Mouse (Mus musculus) layer of hippocampus, adult 2 months (tissue): ENCODE measurements around the gene Nfix. TPM values are rescaled to one million over a fixed set of nuclear protein-coding genes. Genes with fewer than 3 reads are reported as not detected.
A peak's percentile ranks its signal among the peaks of the same experiment; 100 is the strongest.

Experiments
- DNase-seq, 2 experiments: peaks; one replicate each; pipeline ENCODE4 v3.0.0; 2022; ENCODE audit warnings: low spot score in 2 of 2
- H3K27ac ChIP-seq: fragments of 200-600 bp; 2 replicates; pipeline ENCODE4 v1.8.1; 2022
- H3K4me3 ChIP-seq: fragments of 200-600 bp; 2 replicates; pipeline ENCODE4 v1.8.1; 2022; ENCODE audit warnings: mild to moderate bottlenecking
- CTCF ChIP-seq: fragments of 200-600 bp; conservative IDR thresholded peaks from 2 replicates; pipeline ENCODE4 v1.8.1; 2022; ENCODE audit warnings: antibody characterized with exemption, mild to moderate bottlenecking, moderate library complexity
- total RNA-seq, 2 experiments: library from RNA; stranded (reverse); gene quantifications; 2 replicates each; pipeline ENCODE4 v1.2.3; 2021

Nfix gene
- total RNA-seq, 2 experiments from 2014 or later = 408 to 482 TPM

GRCm38 (mm10) chr8:84759126-84759525 lies 41.0 kb downstream of the Nfix start:
- peak; percentile 69 for TF ChIP-seq CTCF
- H3K4me3 ChIP-seq = no peak overlapping the region; the same call in 1 of the 2 replicates

GRCm38 (mm10) chr8:84758308-84758707 lies 41.8 kb downstream of the Nfix start:
- no peak for TF ChIP-seq CTCF
- Histone ChIP-seq H3K27ac (peak overlapping the region; percentile 99), H3K4me3 (peak overlapping the region; percentile 19; the same call in 1 of the 2 replicates)
- no peak for DNase-seq

More at GRCm38 (mm10) chr8:84759126-84759525, 41.0 kb downstream of the Nfix start:
- H3K27ac ChIP-seq = peak overlapping the region; percentile 99
- DNase-seq = no peak

- TF ChIP-seq CTCF = peak; percentile 47
- peak overlapping the region; percentile 19 for H3K4me3 ChIP-seq
- DNase-seq = no peak
- H3K27ac ChIP-seq = peak overlapping the region; percentile 99
These were observed 42.6 kb downstream of the Nfix start for GRCm38 (mm10) chr8:84757501-84757900.

- Histone ChIP-seq H3K27ac (peak overlapping the region; percentile 61; the same call in 1 of the 2 replicates), H3K4me3 (no peak overlapping the region)
- no peak for TF ChIP-seq CTCF
- no peak for DNase-seq
These were observed 47.2 kb downstream of the Nfix start for GRCm38 (mm10) chr8:84752734-84753582.

GRCm38 (mm10) chr8:84749519-84749918 lies 50.6 kb downstream of the Nfix start:
- no peak for DNase-seq
- Histone ChIP-seq H3K4me3 (peak overlapping the region; percentile 22), H3K27ac (peak overlapping the region; percentile 91)
- no peak for TF ChIP-seq CTCF

GRCm38 (mm10) chr8:84745032-84745925 lies 54.9 kb downstream of the Nfix start:
- Histone ChIP-seq H3K27ac (peak overlapping the region; percentile 60), H3K4me3 (no peak overlapping the region)
- no peak for DNase-seq
- TF ChIP-seq CTCF = no peak; the same call in 1 of the 2 replicates

- H3K27ac ChIP-seq = peak overlapping the region; percentile 84; the same call in 1 of the 2 replicates
- no peak for DNase-seq
These were observed 56.4 kb downstream of the Nfix start for GRCm38 (mm10) chr8:84743517-84744420.

GRCm38 (mm10) chr8:84743054-84743415 lies 57.1 kb downstream of the Nfix start:
- no peak overlapping the region; the same call in 1 of the 2 replicates for H3K4me3 ChIP-seq
- peak overlapping the region; percentile 84; the same call in 1 of the 2 replicates for H3K27ac ChIP-seq
- no peak for TF ChIP-seq CTCF
- DNase-seq = no peak

More at GRCm38 (mm10) chr8:84743517-84744420, 56.4 kb downstream of the Nfix start:
- H3K4me3 ChIP-seq = no peak overlapping the region
- no peak for TF ChIP-seq CTCF

GRCm38 (mm10) chr8:84742171-84743053 lies 57.7 kb downstream of the Nfix start:
- TF ChIP-seq CTCF = no peak
- H3K4me3 ChIP-seq = peak overlapping the region; percentile 4; the same call in 1 of the 2 replicates
- peak overlapping the region; percentile 84 for H3K27ac ChIP-seq
- DNase-seq = no peak

GRCm38 (mm10) chr8:84740895-84741843 lies 59.0 kb downstream of the Nfix start:
- no peak for DNase-seq
- no peak for TF ChIP-seq CTCF
- peak overlapping the region; percentile 84 for H3K27ac ChIP-seq
- no peak overlapping the region for H3K4me3 ChIP-seq
